ENCODE assay signal across 9 mouse cellular contexts in genomic region chr1:89421401-89421800, GRCm38 (mm10). TPM values are rescaled to one million over a fixed set of nuclear protein-coding genes. Genes with fewer than 3 reads are reported as not detected.
DNase-seq lines count a peak whose midpoint lies in the region; ATAC-seq lines count a peak whose summit lies in the region.
"Had no signal": no experiment of that assay in that cellular context is flagged by ENCODE, and none has a peak within 500 bp of the region (broad histone marks: within the 10 kb centered on the region; RNA-seq: fewer than 3 reads in every experiment).

No protein-coding gene starts in this region.

- no peak for ATAC-seq in heart, embryonic 12.5 days (ENCODE audit: insufficient number of reproducible peaks, low FRiP score)
- ATAC-seq in forebrain, embryonic 13.5 days = no peak

- H3K27me3 ChIP-seq in heart, embryonic 12.5 days (replicated peaks) = 0 out of 2 replicates have a peak, but pooled peaks cover 5% of the 10 kb centered on the region
- no peaks in the 10 kb centered on the region for H3K27me3 ChIP-seq in forebrain, embryonic 13.5 days

- no peak overlapping the region for H3K27ac ChIP-seq in heart, embryonic 12.5 days (ENCODE audit: poor library complexity, severe bottlenecking)
- no peak overlapping the region for H3K27ac ChIP-seq in forebrain, embryonic 13.5 days
- H3K27ac ChIP-seq: hindbrain, embryonic 10.5 days had no signal

- peak; percentile 31 for DNase-seq in heart, adult 8-10 months (ENCODE audit: low spot score)
- DNase-seq in 3134 (ENCODE audit: extremely low read depth, insufficient read length, low spot score) = peak; percentile 24
- peak; percentile 69 for DNase-seq in brain, adult 2 months (ENCODE audit: low read depth, low spot score)
- DNase-seq in heart, postnatal 4 days = peak; percentile 28
- DNase-seq in layer of hippocampus, adult 11-12 months (ENCODE audit: low spot score) = no peak
- DNase-seq in T-cell, adult 2 months (ENCODE audit: low spot score) = no peak

- no peak overlapping the region for H3K4me3 ChIP-seq in heart, embryonic 12.5 days
- no peak overlapping the region for H3K4me3 ChIP-seq in forebrain, embryonic 13.5 days
- H3K4me3 ChIP-seq: hindbrain, embryonic 10.5 days had no signal

- no peaks in the 10 kb centered on the region for H3K36me3 ChIP-seq in heart, embryonic 12.5 days
- no peaks in the 10 kb centered on the region for H3K36me3 ChIP-seq in forebrain, embryonic 13.5 days (ENCODE audit: poor library complexity, severe bottlenecking)
- H3K36me3 ChIP-seq: hindbrain, embryonic 10.5 days had no signal

- no peak overlapping the region for H3K4me2 ChIP-seq in heart, embryonic 12.5 days
- H3K4me2 ChIP-seq in forebrain, embryonic 13.5 days = no peak overlapping the region

- no peaks in the 10 kb centered on the region for H3K9me3 ChIP-seq in heart, embryonic 12.5 days (replicated peaks)
- no peaks in the 10 kb centered on the region for H3K9me3 ChIP-seq in forebrain, embryonic 13.5 days (replicated peaks)
- H3K9me3 ChIP-seq: hindbrain, embryonic 10.5 days had no signal

- 69% methylated on average over 4 of the region's 4 CpGs for WGBS in heart, embryonic 12.5 days
- WGBS in forebrain, embryonic 13.5 days = 77% methylated on average over 4 of the region's 4 CpGs

- H3K9ac ChIP-seq in heart, embryonic 12.5 days = no peak overlapping the region
- H3K9ac ChIP-seq in forebrain, embryonic 13.5 days = no peak overlapping the region

- H3K4me1 ChIP-seq in heart, embryonic 12.5 days (replicated peaks) = peaks cover 5% of the 10 kb centered on the region; the same call in 1 of the 2 replicates
- no peaks in the 10 kb centered on the region for H3K4me1 ChIP-seq in forebrain, embryonic 13.5 days

RNA-seq across cellular contexts. Expression of gene Agap1, which starts 33.2 kb away (rescaled TPM):
- 10 to 100 TPM; 53.0 to 74.6 (median 64.9) TPM for total RNA-seq in heart, adult 8-10 months (2022)
- 16.3 and 16.6 TPM in 2 replicates for polyA plus RNA-seq in heart, embryonic 12.5 days (2016; fragmentation: Nextera tagmentation; extraction: Ambion mirVana)
- total RNA-seq in heart, postnatal 4 days (2021) = 10 to 100 TPM; 58.9 to 65.8 TPM
- polyA plus RNA-seq in forebrain, embryonic 13.5 days (2015; fragmentation: Nextera tagmentation; extraction: Ambion mirVana) = 22.7 and 25.4 TPM in 2 replicates

Comparison
In these comparisons a context has a peak if more than half of its experiments do, and no peak if none do; other contexts are left out.
1. DNase-seq: peak in heart, adult 8-10 months (single experiment), 3134 (single experiment), brain, adult 2 months (single experiment) and heart, postnatal 4 days (single experiment); none in layer of hippocampus, adult 11-12 months (single experiment) and T-cell, adult 2 months (single experiment).